Mouse (Mus musculus): ENCODE data around the gene Dok4.
"Not testable (repeated sequence)": the region's sequence is repeated elsewhere in the genome, so short reads cannot be mapped to it uniquely, and the experiment has no call there.

The Dok4 gene

DNA sequence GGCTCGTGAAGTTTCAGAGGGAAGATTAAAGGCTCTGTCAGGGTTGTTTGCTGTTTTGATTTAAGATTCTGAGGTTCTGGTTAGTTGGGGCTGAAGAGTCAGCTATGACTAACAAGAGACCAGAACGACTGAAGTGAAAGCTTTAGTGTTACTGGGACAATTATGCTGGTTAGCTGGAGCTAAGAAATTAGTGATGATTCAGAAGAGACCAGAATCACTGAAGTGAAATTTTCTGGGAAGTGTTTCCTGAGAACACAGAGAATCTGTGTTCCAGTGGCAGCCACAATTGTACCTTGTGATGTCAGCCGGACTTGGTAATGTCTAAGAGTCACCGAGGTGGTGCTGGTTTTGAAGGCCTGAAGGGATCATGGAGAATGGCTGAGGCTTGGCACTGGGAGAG is 4.6 kb upstream of the Dok4 start:
- DNase-seq (ENCODE audit: low read depth, low spot score), result no peak

DNA sequence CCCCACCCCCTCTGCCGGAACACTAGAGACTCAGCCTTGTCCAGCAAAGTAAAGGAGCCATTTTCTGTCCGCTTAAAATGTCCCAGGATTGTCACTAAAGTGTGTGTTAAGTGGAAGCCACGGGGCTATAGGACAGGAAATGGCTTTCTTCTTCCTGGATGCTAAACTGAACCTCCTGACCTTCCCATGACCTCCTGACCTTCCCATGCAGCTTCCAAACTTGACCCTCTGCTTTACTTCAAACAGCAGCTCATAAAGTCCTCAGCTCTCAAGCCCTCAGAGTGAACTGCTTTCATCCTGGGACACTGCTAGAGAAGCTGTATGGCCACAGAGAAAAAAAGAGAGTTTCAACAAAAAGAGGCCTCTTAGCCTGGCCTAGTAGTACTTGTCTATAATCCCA is 690 bp upstream of the Dok4 start:
- DNase-seq (ENCODE audit: low read depth, low spot score), result no peak

DNA sequence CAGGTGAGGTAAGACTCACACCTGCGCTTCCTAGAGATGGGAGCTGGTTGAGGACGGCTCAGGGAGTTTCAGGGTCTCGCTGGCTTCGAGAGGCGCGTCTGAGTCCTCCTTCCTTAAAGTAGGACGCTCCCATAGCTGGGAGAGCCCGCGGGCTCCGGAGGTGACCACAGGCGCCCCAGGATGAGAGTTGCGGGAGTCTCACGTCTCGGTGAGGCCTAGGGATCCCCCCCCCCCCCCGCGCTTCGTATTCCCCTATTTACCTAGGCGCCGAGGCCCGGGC is 319 bp downstream of the Dok4 start:
- DNase-seq (ENCODE audit: low read depth, low spot score), result no peak

DNA sequence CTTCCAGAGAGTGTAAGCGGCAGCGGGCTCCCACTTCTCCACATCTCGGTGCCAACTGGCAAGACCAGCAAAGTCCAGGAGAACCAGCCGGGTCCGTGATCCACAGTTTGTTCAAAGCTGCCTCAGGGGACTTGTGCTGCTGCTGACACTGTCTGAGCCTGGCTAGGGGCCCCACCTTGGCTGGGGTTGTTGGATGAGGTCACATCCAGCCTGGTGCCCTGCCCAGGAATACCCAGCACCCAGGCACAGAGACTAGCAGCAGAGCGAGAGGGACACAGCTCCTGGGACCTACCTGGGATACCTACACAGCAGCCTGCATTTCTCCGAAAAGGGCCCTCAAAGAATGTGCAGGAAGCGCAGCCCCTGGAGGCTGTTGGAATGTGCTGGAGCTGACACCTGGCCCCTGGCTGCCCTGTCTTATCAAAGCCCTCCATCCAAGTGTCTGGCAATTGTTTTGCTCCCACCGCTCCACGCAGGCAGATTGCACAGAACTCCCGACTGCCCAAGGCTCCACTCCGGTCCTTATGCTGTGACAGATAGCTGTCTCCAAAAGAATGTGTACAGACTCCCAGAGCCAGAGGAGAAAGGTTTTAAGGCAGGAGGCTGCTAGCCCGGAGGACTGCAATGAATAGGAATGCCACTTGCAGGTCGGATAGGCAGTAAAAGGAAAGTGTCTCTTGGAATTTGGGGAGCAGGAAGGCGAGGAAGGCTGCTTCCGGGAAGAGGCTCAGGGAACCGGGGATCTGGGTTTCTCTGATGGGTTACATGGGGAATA is 847 bp downstream of the Dok4 start:
- no peak for DNase-seq (ENCODE audit: low read depth, low spot score)

DNA sequence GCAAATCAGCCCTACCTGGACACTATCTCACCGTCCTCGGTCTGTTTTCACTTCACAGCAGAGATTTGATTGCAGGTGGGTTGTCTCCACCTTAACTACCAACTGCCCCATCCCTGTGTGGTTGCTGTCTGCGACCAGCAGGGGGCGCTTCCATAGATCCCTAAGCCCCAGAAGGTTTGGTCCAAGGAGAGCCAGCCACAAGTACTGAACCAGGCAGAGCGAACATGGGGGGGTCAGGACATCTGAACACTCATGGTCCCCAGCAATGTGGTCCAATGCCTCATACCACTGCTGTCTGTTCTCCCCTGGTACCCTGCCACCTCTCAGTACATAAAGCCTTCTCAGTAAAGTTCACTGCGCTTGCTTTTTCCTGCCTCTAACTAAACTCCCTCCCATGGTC is 1.8 kb downstream of the Dok4 start:
- peak; percentile 72 for DNase-seq (ENCODE audit: low read depth, low spot score)

DNA sequence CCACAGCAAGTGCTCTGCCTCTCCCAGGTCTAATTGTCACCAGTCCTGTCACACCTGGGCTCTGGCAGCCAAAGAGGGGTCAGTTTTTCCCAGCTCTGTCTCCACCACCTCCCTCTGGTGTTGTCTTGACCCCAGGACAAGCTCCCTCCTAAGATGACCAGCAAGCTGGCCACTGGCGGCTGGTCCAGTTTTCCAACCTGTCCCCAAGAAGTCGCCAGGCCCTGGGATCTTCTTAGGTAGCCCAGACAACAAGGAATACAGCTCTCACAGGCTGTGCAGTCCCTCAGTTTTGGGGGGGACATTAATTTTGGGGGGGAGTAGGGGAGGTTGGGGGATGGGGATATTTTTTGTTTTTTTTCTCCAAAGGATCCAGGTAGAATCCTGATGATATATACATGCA is 3.6 kb downstream of the Dok4 start:
- no peak for DNase-seq (ENCODE audit: low read depth, low spot score)

DNA sequence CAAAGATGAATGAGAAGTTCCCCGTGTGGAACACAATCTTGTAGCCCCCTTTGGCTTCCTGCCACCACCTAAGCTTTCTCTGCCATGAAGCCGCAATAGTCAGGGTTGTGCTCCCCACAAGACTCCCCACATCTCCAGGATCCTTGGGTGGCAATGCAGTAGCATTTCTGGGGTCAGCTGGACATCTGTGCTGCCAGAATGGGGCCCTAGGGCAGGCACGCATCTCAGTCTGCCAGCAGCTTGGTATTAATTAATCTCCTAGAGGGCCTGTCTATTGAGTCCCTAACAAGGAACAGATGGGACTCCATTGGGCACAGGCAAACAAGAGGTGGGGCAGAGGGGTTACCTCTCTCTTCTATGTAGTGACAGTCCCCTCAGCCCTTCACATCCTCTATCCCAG is 4.0 kb downstream of the Dok4 start:
- DNase-seq (ENCODE audit: low read depth, low spot score), result no peak

DNA sequence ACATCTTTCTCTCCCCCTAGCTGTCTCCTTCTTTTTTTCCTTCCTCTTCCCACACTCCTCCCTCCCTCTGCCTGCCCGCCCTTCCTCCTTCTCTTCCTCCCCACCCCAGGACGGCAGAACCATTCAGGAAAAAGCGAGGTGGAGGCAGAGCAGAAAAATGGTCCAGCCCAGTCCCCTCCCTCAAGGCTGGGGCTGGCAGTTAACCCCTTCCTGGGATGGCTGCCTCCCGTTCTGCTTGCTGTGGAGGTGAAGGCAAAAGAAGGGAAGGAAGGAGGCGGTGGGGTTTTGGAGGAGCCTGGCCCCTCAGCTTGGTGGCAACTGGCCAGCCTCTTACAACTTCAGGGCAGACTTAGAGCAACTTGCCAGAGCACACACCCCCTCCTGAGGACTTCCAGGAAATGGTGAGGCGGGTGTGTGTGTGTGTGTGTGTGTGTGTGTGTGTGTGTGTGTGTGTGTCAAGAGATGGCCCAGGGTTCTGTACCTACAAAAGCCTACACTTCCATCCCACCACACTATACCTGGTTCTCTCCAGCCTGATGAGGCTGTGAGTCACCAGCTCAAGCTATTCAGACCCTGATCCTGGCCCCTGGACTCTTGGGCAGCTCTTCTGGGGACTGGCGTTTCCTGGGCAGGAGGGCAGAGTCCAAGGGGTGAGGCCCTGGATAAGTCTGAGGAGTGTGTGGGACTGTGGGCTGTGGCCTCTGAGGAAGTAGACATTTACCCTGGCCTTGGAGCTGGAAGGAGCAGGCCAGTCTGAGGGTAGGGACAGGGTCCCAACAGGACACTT is 4.8 kb downstream of the Dok4 start:
- DNase-seq (ENCODE audit: low read depth, low spot score), result peak; percentile 62

DNA sequence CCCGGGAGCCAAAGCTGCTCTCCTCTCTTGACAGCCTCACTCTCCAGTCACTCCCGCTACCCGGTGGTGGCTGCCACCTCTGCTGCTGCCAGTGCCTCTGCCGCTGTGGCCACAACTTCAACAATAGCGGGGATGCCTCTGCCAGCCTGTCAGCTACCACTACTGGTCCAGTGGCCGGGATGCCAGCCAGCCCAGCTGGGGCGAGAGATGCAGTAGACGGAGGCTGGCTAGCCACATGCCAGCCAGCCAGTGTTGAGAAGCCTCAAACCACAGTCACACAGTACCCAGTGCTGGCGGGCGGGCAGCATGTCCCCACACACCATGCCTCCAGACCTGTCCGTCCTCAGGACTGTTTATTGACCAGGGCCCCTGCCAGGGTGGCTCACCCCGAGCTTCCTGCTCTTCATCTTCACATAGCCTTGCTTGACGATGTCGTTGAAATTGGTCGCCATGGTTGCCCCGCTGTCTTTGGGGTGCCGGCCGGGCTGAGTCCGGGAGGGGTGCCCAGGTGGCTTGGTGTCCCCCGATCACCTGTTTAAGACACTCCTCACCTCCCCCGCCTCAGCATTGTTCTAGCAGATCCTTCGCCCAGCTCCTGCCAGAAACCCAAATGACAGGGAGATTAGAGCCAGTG is 5.5 kb downstream of the Dok4 start:
- peak; percentile 18 for DNase-seq (ENCODE audit: low read depth, low spot score)

DNA sequence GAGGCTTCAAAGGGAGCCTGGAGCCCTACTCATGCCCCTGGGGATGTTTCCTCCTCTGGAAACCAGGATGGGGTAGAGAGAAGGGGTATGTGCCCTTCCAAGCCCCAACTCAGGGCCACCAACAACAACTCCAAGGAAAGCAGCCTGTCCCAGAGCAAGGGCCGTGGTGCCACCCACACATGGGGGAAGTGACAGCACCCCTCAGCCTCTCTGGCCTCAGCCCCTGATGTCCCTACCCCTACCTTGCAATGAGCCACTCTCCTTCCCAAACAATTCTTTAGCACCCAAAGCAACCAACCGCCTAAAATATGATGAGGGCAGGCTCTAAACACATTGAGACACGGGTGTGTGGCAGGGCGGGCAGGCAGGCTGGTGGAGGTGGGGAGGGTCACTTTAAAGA is 6.1 kb downstream of the Dok4 start:
- DNase-seq (ENCODE audit: low read depth, low spot score), result no peak

DNA sequence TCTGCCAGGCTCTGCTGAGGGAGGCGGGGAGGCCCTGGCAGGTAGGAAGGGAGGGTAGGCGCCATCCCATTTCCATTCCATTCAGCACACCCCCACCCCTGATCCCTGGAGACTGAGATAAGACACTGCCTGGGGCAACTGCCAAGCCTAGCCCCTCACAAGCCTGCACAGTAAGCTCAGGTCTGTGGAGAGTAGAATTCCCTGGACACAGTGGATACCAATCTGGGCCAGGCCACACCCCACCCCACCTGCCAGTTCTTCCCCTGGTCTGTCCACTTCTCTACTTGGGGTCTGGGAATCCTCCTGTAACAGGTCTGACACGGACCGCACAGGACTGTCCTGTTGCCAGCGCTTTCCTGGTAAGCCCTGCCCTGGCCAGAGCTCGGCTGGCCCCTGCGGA is 7.0 kb downstream of the Dok4 start:
- DNase-seq (ENCODE audit: low read depth, low spot score), result no peak

DNA sequence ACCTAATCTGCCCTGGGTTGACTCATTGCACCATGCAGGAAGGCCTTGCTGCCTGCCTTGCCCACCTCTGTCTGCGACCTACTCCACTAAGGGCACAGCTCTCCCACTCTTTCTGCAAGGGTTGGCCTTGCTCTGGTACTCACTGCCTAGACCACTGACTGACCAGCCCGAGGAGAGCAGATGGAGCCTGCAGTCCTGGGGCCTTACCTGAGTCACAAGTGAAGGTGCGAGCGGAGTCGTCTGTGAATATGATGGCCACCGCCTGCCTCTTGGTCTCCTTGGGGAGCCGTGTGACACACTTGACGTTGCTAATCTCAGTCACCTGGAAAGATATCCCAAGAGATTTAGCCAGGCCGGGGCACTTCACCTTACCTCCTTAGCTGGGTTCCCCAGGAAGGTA is 9.2 kb downstream of the Dok4 start:
- no peak for DNase-seq (ENCODE audit: low read depth, low spot score)

DNA sequence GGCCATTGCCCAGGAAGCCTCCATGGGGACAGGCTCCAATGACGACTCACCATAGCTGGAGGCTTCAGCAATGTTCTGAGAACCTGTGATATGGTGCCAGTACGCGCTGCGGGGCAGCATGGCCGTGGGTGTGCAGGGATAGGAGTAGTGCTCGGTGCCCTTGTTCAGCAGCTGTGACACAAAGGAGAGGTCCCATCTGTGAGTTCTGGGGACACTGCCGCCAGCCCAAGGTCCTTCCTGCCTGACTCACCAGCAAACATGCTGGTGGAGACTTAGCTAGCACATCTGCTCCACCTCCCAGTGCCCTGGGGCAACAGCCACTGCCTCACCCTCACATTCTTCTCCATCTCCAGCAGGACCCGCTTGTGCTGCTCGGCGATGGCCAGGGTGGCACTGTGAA is 10.8 kb downstream of the Dok4 start:
- DNase-seq (ENCODE audit: low read depth, low spot score), result no peak

DNA sequence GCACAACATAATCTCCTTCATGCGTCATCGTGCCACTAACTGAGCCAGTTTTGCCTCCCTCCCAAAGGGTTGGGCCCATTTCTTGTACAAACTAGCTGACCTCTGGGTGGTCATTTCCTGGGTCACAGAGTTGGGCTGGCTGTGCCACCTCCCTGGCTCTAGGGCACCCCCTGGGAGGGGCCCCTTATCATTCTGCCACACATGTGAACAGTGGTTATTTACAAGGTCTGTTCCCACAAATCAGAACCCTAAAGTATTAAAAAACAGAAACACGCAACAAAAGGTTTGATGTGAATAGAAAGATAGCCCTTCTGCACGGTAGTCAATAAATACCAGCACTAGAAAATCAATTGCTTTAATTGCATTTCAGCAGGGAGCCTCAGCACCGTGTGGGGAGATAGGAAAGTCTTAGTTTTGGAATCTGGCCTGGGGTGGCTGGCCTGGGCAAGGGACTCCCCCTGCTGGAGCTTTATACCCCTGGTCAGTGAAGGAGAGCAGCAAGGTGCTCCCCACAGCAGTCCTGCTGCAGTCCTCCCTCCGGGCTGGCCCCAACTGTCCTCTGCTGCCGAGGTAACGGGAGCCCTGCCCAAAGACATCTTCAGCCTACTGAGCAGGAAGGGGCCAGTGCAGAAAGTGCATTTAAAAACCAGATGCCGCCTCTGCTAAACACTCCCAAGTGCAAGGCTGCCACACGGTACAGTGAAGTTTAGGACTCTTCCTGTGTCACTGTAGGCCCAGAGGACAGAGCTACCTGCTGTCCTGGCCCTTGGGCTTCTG is 12.0 kb downstream of the Dok4 start:
- DNase-seq (ENCODE audit: low read depth, low spot score), result no peak

DNA sequence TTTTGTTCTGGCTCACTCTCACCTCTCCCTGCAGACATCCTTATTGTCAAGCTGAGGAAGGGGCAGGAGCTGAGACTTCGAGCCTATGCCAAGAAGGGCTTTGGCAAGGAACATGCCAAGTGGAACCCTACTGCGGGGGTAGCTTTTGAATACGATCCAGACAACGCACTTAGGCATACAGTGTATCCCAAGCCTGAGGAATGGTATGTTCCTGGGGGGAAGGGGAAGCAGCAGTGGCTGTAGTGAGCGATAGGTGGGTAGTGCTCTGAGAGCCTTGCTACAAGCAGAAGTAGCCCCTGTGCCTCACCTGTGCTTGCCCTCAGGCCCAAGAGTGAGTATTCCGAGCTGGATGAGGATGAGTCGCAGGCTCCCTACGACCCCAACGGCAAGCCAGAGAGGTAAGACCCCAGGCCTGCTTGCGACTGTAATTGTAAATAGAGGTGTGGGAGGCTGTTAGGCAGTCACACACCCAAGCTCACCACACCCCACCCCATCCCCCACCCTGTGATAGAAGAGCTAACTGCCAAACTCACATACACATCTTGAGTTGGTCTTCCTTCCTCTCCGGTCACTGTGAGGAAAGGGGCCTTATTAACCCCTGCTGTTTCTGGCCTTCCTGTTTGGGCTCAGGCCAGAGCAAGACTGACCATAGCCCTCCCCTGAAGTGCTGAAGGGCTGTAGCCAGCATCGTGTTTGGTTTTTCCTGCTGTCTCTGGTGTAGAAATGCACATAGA is 13.5 kb downstream of the Dok4 start:
- no peak for DNase-seq (ENCODE audit: low read depth, low spot score)

DNA sequence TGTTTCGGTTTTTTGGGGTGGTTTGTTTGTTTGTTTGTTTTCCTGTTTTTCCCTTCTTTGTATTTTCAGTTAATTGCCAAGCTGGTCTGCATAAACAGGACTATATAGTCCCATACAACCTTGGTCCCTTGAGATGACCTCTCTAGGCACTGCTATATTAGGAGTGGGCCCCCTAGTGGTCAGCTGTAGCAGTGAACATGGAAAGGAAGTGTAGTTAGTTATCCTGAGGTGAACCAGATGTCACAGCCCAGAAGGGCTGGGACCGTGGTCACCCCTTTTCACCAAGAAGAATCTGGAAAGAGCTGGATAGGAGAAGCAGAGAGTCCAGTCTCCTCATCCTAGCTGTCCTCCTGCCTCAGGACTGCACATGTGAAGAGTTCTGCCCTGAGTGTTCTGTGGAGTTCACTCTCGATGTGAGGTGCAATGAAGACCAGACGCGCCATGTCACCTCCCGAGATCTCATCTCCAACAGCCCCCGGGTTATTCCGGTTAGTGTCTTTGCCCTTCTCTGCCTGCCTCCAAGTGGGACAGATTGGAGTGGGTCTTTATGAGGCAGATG is 14.7 kb downstream of the Dok4 start:
- DNase-seq (ENCODE audit: low read depth, low spot score), result peak; percentile 68

DNA sequence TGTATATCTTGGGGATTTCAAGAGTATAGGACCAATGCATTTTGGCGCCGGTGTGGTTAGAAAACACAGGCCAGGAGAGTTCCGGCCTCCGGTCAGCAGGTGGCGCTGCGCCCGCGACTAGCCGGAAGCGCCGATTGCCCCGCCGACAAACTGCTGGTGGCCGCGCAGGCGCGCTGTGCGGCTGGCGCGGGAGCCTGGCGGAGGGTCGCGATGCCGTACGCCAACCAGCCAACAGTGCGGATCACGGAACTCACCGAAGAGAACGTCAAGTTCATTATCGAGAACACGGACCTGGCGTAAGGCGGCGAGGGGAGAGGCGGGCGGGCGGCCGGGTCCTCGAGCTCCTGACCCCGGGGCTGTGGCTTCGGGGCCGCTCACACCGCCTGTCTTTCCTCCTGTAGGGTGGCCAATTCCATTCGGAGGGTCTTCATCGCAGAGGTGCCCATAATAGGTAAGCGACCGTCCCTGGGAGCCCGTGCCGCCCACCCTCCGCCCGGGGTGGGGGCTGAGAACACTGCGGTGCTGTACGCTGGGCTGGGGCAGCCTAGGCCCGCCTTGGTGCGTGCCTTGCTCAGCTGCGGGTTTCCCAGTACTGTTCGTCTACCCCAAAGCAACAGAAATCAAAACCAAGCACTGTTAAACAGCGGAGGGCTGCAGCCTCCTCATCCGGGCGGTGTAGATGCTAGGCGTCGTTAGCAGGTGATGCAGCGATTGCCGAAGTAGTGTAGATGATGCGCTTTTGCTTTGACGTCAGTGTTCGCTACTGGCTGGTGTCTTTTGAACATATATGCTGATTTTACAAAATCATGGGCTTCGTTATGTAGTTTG is 18.6 kb downstream of the Dok4 start, which contains the start of gene Polr2c:
TSS of gene Polr2c (plus strand) at position 105 of the 828 bp plus-strand sequence.
- peak; percentile 89 for DNase-seq (ENCODE audit: low read depth, low spot score)

DNA sequence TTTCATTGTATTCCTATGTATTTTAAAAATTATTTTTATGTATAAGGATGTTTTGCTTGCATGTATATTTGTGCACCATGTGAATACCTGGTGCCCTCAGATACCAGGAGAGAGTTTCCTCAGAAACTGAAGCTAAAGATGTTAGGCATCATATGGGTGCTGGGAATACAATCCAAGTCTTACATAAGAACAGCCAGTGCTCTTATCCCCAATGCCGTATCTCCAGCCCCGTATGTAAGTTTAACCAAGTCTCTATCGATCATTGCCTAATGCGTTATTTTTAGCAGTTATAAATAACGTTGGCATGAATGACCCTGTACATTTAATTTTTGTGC is 19.2 kb downstream of the Dok4 start:
- DNase-seq (ENCODE audit: low read depth, low spot score), result no peak

DNA sequence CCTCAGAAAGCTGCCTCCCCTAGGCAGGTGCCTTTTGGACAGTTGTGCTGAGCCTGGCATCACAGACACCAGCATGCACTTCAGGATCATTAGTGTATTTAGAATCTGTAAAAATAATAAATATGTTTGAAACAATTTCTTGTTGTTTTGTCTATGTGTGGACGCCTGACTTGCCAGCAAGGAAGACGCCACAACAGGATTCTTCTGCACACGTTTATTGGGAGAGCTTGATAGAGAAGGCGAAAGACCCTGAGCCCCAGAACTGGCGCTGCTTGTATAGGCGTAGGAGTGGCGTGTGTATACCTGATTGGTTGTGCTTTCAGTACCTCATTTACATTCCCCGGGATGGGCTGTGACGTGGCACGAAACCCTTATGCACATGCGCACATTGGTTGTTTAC is 21.4 kb downstream of the Dok4 start:
- DNase-seq (ENCODE audit: low read depth, low spot score), result not testable (repeated sequence)

DNA sequence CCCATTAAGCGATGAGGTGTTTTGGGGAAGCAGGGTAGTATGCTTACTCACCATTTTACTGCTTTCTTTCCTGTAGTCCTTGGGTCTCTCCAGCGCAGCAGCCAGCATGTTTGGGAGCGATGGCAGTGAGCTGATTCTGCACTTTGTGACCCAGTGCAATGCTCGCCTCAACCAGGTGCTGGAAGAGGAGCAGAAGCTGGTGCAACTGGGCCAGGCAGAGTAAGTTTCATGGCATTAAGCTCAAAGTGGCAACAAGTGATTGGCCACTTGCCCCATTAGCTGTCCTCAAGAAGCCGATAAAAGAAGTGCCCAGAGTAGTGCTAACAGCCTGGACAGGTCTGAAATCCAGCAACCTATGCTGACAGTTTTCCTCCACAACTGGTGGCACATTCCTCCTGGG is 26.1 kb downstream of the Dok4 start:
- DNase-seq (ENCODE audit: low read depth, low spot score), result no peak
